Mouse (Mus musculus): ENCODE measurements around the gene Prdm9. TPM values are rescaled to one million over a fixed set of nuclear protein-coding genes. Genes with fewer than 3 reads are reported as not detected.
"Not testable (repeated sequence)": the region's sequence is repeated elsewhere in the genome, so short reads cannot be mapped to it uniquely, and the experiment has no call there.

Gene Prdm9
- 1 to 10 TPM; 1.8 to 3.6 (median 2.9) TPM for total RNA-seq (2022)

- peak; percentile 99 to 100 for DNase-seq (ENCODE audit: low spot score in 2 of 2)
Measured at GRCm38 (mm10) chr17:15564014-15564927, at the start of gene Prdm9. TSS of gene Prdm9 (minus strand) at chr17:15564354.

DNA sequence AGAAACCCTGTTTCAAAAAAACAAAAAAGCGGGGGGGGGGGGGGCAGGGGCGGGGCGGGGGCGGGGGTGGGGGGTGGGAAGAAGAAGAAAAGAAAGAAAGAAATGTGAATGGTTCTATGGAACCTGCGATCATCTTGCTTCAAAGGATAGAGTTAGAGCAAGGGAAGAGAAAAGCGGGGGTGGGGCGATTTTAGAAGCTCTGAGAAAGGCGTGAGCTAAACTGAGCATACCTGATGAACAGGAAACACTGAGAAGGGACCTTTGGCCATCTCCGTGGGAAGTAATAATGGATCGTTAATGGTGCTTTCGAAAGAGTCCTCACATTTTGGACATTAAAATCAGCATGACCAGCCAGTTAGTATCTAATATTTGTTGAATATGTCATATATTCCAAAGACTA lies 35.3 kb upstream of the Prdm9 start:
- no peak for DNase-seq (ENCODE audit: low spot score in 2 of 2)

DNA sequence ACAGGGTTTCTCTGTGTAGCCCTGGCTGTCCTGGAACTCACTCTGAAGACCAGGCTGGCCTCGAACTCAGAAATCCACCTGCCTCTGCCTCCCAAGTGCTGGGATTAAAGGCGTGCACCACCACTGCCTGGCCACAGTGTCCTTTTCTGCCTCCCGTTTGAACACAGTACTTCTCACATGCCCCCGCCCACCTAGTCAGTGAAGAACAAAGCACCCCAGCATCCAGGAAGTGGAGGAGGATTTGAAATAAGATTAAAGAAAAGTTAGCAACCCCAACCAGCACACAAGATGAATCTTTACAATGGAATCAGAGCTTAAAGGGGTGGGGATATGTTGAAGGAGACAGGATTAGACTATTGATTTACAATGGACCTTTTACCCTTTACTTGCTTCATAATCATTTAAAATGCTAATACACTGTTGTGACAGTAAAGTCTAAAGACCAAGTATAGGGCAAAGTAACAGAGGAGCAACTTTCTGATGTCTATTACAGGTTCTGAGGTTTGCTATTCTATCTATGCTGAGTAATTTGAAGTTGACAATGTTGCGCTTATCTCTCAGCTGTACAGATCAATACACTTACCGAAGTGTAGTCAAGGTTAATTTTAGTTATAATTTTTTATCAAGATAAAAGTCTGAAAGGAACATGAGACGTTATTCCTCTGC lies 27.2 kb upstream of the Prdm9 start:
- DNase-seq (ENCODE audit: low spot score in 2 of 2): no peak

- no peak for DNase-seq (ENCODE audit: low spot score in 2 of 2)
Measured at GRCm38 (mm10) chr17:15588116-15588515, 24.0 kb upstream of the Prdm9 start.

- DNase-seq (ENCODE audit: low spot score in 2 of 2): no peak
Measured at GRCm38 (mm10) chr17:15585691-15586090, 21.5 kb upstream of the Prdm9 start.

DNA sequence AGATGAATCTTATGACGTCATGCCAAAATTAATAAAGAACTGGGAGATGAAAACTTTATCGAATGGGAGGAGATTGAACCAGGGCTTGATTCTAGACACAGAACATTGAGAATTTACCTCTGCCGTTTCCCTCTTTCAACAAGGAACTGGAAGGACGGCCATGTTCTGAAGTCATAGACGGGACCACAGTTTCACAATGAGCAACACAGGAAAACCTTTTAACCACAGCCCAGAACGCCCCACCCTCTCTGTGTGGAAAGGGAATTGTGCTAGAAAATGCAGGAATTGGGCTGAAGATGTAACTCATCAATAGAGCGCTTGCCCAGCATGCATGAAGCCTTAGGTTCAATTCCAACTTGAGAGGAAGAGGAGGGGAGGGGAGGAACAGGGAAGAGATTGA lies 18.9 kb upstream of the Prdm9 start:
- DNase-seq (ENCODE audit: low spot score in 2 of 2): no peak

DNA sequence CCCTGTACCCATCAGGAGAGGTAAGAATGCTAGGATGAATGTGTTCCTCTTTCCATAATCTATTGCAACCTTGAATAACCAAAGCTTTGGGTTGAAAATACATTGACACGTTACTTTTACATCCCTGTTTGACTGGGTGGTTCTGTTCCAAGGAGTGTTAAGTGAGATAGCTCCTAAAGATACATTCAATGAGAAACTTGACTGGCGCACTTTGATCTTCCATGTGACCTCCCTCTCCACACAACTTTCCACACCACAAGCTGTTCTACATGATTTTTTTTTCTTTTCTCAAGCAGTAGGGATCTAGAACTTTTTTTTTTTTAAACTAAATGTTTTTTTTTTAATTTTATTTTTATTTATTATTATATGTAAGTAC lies 15.9 kb upstream of the Prdm9 start:
- no peak for DNase-seq (ENCODE audit: low spot score in 2 of 2)

GRCm38 (mm10) chr17:15579410-15580071 lies 15.4 kb upstream of the Prdm9 start:
- DNase-seq (ENCODE audit: low spot score in 2 of 2): no peak

DNA sequence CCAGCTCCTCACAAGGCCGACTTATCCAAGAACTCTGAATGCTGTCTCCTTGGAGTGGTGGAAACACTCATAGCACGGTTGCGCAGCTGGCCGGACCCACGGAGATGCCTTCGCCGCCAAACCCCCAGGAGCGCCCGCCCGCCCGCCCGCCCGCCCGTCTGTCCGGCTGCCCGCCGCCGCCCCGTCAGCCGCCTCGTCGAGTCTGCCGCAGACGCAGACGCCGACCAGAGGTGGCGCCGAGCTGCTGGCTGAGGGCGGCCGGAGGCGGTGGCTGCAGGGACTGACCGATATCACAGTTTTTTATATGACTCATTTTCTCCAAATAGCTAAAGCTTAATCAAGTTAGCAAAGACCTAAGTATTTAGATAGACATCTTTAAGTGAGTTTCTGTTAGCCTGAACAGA lies 13.1 kb upstream of the Prdm9 start:
- DNase-seq (ENCODE audit: low spot score in 2 of 2): peak in 1 of 2 experiments; percentile 18

DNA sequence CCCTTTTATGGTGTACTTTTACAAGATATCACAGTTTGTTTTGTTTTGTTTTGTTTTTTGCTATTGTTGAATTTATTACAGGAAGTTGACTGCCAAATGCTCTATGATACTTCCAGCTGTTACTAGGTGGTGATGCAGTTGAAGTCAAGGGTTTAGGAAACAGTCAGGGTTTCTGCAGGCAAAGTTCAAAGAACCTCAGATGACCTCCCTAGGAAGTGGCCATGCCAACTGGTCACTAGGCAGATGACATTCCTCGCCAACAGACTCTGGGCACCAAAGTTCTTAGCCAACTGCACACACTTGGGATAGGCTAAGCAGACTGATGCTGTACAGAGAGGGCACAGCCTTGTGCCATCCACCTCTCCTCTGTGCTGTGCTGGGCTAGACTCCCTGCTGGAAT lies 10.9 kb upstream of the Prdm9 start:
- DNase-seq (ENCODE audit: low spot score in 2 of 2): no peak

GRCm38 (mm10) chr17:15566908-15567307 lies 2.8 kb upstream of the Prdm9 start:
- no peak for DNase-seq (ENCODE audit: low spot score in 2 of 2)

GRCm38 (mm10) chr17:15564928-15565300 lies 760 bp upstream of the Prdm9 start:
- no peak for DNase-seq (ENCODE audit: low spot score in 2 of 2)

GRCm38 (mm10) chr17:15559946-15560345 lies 4.2 kb downstream of the Prdm9 start:
- no peak for DNase-seq (ENCODE audit: low spot score in 2 of 2)

GRCm38 (mm10) chr17:15549713-15550112 lies 14.4 kb downstream of the Prdm9 start:
- no peak for DNase-seq (ENCODE audit: low spot score in 2 of 2)

DNA sequence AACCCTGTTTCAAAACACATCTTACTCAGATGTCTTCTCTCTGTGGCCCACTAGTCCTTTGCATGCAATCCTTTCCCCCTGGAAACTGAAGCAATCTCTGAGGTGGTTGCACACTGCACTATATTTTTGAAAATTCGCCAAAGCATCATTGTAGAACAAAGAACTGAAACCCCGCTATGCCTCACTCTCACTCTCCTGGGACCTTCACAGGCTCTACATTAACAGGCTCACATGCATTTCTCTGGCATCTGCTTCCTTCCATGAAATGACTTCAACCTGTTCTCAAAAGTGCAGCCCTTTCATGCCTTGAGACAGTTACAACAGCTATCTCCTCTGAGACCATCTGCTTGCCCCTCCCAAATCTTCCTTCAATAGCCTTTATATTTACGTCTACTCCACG lies 17.7 kb downstream of the Prdm9 start:
- no peak for DNase-seq (ENCODE audit: low spot score in 2 of 2)

DNA sequence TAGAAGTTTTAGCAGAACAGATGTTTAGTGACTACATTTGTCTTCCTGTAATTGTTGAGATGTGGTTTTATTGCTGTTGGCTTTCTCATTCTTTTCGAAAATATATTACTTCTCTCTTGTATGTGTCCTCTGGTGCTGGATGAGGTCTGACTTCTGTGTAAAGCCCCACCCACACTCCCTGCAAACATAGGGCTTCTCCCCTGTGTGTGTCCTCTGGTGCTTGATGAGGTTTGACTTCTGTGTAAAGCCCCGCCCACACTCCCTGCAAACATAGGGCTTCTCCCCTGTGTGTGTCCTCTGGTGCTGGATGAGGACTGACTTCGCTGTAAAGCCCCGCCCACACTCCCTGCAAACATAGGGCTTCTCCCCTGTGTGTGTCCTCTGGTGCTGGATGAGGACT lies 20.3 kb downstream of the Prdm9 start:
- DNase-seq (ENCODE audit: low spot score in 2 of 2): not testable (repeated sequence)

DNA sequence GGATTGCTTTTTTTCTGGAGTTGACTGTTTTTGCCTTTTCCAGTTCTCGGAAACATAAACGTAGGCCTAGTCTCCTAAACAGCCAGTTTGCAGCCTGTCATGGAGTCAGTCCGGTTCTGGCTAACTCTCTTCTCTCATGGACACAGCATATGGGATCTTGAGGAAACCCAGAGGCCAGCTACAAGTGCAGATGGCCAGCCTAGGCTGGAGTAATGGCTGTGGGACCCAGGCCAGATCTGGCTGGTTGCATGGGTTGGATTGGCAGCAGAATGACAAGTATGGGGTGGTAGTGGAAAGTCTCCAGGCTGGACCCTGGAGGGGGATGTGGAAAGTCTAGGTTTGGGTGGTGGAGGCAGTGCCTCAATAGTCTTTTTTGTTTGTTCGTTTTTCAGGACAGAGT lies 23.8 kb downstream of the Prdm9 start:
- no peak for DNase-seq (ENCODE audit: low spot score in 2 of 2)

- no peak for DNase-seq (ENCODE audit: low spot score in 2 of 2)
Measured at GRCm38 (mm10) chr17:15536457-15536904, 27.7 kb downstream of the Prdm9 start.

- DNase-seq (ENCODE audit: low spot score in 2 of 2): no peak
Measured at GRCm38 (mm10) chr17:15535943-15536342, 28.2 kb downstream of the Prdm9 start.

- peak; percentile 19 to 57 for DNase-seq (ENCODE audit: low spot score in 2 of 2)
Measured at GRCm38 (mm10) chr17:15535162-15535800, 28.9 kb downstream of the Prdm9 start.

DNA sequence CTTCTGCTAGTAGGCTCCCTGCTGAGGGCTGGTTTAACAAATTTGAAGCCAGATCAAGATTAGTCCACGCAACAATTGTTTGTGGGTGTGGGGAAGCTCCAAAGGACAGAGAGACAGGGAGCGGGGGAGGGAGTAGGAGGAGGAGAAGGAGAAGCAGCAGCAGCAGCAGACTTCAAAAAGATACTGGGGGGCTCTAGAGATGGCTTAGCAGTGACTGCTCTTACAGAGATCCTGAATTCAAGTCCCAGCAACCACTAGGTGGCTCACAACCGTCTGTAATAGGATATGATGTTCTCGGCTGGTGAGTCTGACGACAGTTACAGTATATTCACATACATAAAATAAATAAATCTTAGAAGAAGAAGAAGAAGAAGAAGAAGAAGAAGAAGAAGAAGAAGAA lies 34.0 kb downstream of the Prdm9 start:
- DNase-seq (ENCODE audit: low spot score in 2 of 2): peak in 1 of 2 experiments; percentile 19

- no peak for DNase-seq (ENCODE audit: low spot score in 2 of 2)
Measured at GRCm38 (mm10) chr17:15528887-15529286, 35.3 kb downstream of the Prdm9 start.

Measured in left cerebral cortex, adult 8-10 months (tissue).